Mouse (Mus musculus) cerebellum, adult 2 months (tissue): Measurements from ENCODE around the gene Rab5a. TPM values are rescaled to one million over a fixed set of nuclear protein-coding genes. Genes with fewer than 3 reads are reported as not detected.

Experiments
- DNase-seq, 2 experiments: peaks; one replicate each; pipeline ENCODE4 v3.0.0; 2021
- H3K27ac ChIP-seq: fragments of 200-500 bp; 2 replicates; pipeline ENCODE4 v1.5.1; 2012; ENCODE audit warnings: low read length, control low read depth, inconsistent platforms; ENCODE audit not compliant: insufficient read depth
- H3K27me3 ChIP-seq: fragments of 200-500 bp; 2 replicates; pipeline ENCODE4 v1.6.1; 2012; ENCODE audit warnings: inconsistent platforms, mild to moderate bottlenecking, low read length, moderate library complexity; ENCODE audit not compliant: control insufficient read depth, insufficient read depth
- H3K4me1 ChIP-seq: fragments of 200-500 bp; 2 replicates; pipeline ENCODE4 v1.6.1; 2011; ENCODE audit warnings: low read length; ENCODE audit not compliant: control insufficient read depth, insufficient read depth
- H3K4me3 ChIP-seq: fragments of 200-500 bp; replicated peaks from 2 replicates; pipeline ENCODE3; 2011; ENCODE audit warnings: mild to moderate bottlenecking, low read depth, low read length, control low read depth; ENCODE audit not compliant: insufficient read depth
- CTCF ChIP-seq: fragments of 200-500 bp; IDR thresholded peaks from 2 replicates; pipeline ENCODE4 v1.5.1; 2011; ENCODE audit warnings: low read depth, mild to moderate bottlenecking, control low read depth, low read length, moderate library complexity, borderline replicate concordance; ENCODE audit not compliant: insufficient read depth
- WGBS: fragments of 180-500 bp; shearing (Covaris S2); methylation state at CpG from one replicate; pipeline ENCODE4 v1.1.7; 2018; 5-methylcytosine and 5-hydroxymethylcytosine counted together
- polyA plus RNA-seq: library from polyadenylated mRNA; depleted of rRNA; stranded (reverse); fragments of >200 nt; gene quantifications from 2 replicates; pipeline ENCODE4 v1.2.3, GENCODE M21; 2012; rRNA removed

Rab5a gene
- polyA plus RNA-seq, 1 experiment: 98.1 TPM

DNA sequence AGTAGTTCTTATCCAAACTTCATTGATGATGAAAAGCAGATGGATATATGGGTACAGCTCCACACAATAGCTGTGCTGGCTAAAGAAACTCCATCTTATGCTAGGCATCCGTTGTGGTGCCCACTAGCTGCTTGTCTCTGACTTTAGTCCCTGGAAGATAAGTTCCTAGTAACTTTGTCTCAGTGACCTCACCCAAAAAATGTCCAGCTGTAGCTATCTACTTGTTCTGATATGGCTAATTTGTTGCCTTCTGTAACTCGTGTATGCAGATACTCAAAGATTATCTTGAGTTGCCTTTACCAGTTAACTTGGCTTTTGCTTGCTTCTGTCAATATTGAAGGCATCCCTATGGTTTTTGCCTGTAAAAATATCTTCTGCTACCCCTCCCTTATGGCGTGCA, 75.8 kb downstream of the Rab5a start:
- TF ChIP-seq CTCF: no peak
- no peaks in the 10 kb centered on the region for H3K4me1 ChIP-seq
- 88% methylated on average over 3 of the region's 3 CpGs for WGBS
- no peaks in the 10 kb centered on the region for H3K27me3 ChIP-seq
- no peak overlapping the region for H3K27ac ChIP-seq
- no peak for DNase-seq
- H3K4me3 ChIP-seq: no peak overlapping the region

Other genes starting within 250 kb of the Rab5a start
- gene Efhb, start 15.9 kb upstream of the Rab5a start, polyA plus RNA-seq: 0.32 and 0.34 TPM in 2 replicates
- not detected in 2 replicates for gene Pp2d1, start 60.2 kb downstream of the Rab5a start, polyA plus RNA-seq
- gene Kat2b, start 87.6 kb downstream of the Rab5a start, polyA plus RNA-seq: 40.5 and 43.4 TPM in 2 replicates
- gene Sgo1, start 210.1 kb downstream of the Rab5a start, polyA plus RNA-seq: 0.16 and 0.19 TPM in 2 replicates